Mouse (Mus musculus) embryonic stem cell, embryonic (primary cell): ENCODE data around the gene Palm3.
"Not testable (repeated sequence)": the region's sequence is repeated elsewhere in the genome, so short reads cannot be mapped to it uniquely, and the experiment has no call there.

Experiments used
- CTCF ChIA-PET, 4 experiments: fragments of 300-600 bp in 2 of 4; fragments of 350-600 bp in 2 of 4; sonication (Branson Sonifier 250); formaldehyde crosslinking; loops; one replicate each; lab custom pipeline; 2022; ENCODE audit warnings: inconsistent platforms in 2 of 4; lab: Charles Lee
- POLR2A ChIA-PET, 4 experiments: fragments of 300-600 bp in 2 of 4; fragments of 350-600 bp in 2 of 4; sonication (Branson Sonifier 250); formaldehyde crosslinking; loops; one replicate each; lab custom pipeline; 2022; ENCODE audit warnings: antibody characterized with exemption in 4 of 4, inconsistent platforms in 1 of 4; lab: Charles Lee

Palm3 gene

DNA sequence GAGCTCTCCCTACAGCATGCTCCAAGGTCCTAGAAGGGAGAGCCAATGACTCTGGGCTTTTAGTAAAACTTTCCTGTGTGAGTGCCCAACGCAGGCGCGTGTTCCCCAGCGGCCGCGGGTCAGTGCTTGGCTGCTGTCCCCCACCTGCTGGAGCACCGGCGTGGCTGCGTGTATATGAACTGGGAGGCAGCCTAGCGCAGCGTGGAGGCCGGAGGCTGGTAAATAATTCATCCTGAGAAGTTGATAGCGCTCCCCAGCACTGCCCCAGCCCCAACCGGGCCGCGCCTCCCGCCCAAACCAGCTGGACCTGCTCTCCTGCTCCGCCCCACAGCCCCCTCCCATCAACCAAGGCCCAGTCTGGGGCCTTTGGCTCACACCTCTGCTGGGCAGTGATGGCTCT lies at the start of gene Palm3:
TSS of gene Palm3 (plus strand) at position 376 of the 400 bp plus-strand sequence.
- POLR2A ChIA-PET, result interaction anchor here (0.8 to 1.5 kb wide), 20 partner anchors 9 to 216 kb away, joined by 3 to 8 read pairs (median 3); partner anchors contain the start of genes 2210011C24Rik (in 2 of the 4), 1700067K01Rik (in 1 of the 4), Dcaf15 (in 1 of the 4) and Rln3 (in 1 of the 4)
- CTCF ChIA-PET, result interaction anchor here in 2 of 4 experiments (1.5 to 2.1 kb wide), 2 partner anchors 11 to 18 kb away, joined by 3 to 9 read pairs; no protein-coding TSS in a partner anchor

DNA sequence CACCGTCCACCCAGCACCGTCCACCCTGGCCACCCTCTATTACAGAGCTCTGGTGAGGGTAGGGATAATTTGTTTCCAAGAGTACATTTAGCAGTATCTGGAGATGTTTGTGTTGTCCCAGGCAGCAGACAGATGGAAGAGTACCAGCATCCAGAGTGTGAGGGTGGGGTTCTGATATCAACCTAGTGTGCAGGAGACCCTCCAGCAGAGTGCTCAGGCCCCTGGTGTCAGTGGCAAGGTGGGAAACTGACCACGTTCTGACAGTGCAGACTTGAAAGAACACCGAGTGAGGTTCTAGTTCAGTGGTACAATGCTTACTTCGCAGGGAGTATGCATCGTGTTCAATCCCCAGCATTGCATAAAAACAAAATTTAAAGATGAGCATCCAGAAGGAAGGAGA lies 49.6 kb upstream of the Palm3 start:
- ChIA-PET POLR2A (interaction anchor here in 3 of 4 experiments (0.5 to 9.9 kb wide), 7 partner anchors 9 to 133 kb away, joined by 3 to 63 read pairs (median 7); partner anchors contain the start of genes Asf1b (in 2 of the 3), Gm10644 (in 2 of the 3) and Dcaf15 (in 1 of the 3)), CTCF (interaction anchor here in 1 of 4 experiments (0.5 to 1.5 kb wide), 2 partner anchors 17 to 69 kb away, joined by 3 to 7 read pairs; partner anchors contain the start of genes Asf1b and Gm10644)

DNA sequence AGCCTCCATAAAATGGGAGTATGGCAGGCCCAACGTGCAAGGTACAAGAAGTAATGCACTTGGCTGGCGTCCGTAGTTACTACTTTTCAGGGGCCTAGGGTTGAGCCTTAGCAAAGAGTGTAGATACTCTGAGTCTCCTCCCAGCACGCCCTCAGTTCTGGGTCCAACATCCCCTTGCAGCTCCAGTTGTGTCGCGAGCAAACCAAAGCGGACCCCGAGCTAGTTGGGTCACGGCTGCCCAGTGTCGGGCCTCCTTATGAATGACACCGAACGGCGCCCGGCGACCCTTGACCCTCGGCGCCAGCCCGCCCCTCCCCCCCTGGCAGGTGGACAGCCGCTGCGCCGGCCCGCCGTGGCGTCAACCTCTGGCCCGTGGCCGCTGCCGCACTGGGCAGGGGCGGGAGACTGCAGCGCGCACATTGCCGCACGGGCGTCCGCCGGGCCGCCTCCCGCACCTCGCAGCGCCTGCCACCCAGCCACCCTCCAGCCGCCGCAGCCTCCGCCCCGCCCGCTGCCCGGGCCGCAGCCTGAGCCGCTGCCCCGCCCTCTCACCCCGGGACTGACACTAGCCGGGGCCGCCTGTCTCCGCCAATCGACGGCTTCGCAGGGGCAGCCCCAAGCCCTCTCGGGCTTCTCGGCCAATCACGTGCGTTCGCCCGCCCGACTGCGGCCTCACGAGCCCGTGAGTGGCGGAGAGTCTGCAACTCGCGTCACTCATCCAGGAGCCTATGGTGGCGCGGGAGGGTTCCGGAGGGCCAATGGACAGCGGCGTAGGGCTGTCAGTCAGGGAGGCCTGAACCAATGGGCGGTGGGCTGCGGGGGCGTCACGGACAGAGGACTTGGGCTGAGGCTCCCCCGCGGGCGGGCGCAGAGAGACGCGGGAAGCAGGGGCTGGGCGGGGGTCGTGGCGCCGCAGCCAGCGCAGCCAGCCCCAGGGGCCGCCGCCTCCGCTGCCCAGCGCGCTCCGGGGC lies 48.8 kb upstream of the Palm3 start, which contains the start of gene Prkaca:
TSS of gene Prkaca (plus strand) at position 844 of the 971 bp plus-strand sequence.
- ChIA-PET POLR2A (interaction anchor here in 3 of 4 experiments (0.5 to 9.9 kb wide), 7 partner anchors 10 to 196 kb away, joined by 3 to 63 read pairs (median 8); partner anchors contain the start of genes Asf1b (in 2 of the 3), Gm10644 (in 2 of the 3) and Dcaf15 (in 1 of the 3)), CTCF (interaction anchor here in 1 of 4 experiments (0.5 to 1.5 kb wide), 2 partner anchors 17 to 70 kb away, joined by 3 to 7 read pairs; partner anchors contain the start of genes Asf1b and Gm10644)

DNA sequence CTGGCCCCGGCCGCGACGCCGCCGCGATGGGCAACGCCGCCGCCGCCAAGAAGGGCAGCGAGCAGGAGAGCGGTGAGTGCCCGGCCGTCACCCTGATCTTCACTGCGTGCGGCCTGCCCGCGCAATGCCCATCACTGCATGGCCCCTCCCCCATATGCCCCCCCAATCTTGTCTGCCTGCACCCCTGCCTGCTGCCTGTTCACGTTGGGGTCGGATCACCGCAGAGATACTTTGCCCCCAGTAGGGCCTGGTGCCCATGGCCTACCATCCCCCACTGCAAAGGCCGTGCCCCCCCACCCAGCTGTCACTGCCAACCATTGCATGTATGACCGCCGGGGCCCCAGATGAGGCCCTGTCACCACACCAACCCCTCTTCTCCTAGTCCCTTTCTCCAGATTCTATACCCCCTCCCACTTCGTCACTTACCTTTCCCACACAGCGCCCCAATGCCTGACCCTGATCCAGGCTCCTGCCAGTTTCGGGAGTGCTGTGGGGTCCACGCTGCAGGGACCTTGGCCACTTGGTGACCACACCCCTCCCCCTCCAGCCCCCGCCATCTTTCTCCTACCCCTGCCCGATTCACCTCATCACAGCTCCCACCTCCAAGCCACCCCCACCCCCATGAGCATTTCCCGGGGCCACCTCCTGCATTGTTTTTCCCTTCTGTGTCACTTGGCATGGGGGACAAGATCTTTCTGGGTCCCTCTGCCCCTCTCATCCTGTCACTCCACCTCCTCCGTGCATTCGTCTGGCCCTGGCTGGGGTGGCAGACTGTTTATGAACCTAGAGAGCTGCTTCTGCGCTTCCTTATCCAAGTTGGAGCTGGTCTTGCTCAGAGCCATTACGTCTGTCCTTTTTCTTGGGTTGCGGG lies 47.9 kb upstream of the Palm3 start:
- POLR2A ChIA-PET, result interaction anchor here (0.5 to 4.9 kb wide), 14 partner anchors 10 to 944 kb away, joined by 3 to 34 read pairs (median 5); partner anchors contain the start of genes Asf1b (in 1 of the 4) and Gm10644 (in 1 of the 4)
- CTCF ChIA-PET, result interaction anchor here in 3 of 4 experiments (0.7 to 0.9 kb wide), 3 partner anchors 18 to 188 kb away, joined by 3 to 8 read pairs (median 4); partner anchors contain the start of genes Asf1b (in 1 of the 3) and Gm10644 (in 1 of the 3)

DNA sequence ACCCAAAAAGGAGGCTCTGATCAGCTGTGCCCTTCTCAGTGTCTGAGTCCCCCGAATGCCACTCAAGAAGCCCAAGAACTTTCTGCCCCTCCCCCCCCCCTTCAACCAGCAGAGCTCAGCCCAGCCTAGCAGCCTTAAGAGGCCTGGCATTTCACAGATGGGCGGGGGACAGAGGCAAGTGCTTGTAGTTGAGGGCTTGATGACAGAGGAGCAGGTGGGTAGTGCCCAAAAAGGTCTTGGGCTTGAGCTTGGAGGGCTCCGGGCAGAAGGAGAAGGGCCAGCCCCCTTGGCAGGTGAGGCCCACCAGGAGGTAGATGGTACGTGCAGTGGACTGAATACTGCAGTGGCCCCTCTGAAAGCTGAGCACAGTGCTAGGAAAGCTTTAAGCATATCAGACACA lies 46.8 kb upstream of the Palm3 start:
- POLR2A ChIA-PET, result interaction anchor here (0.5 to 4.9 kb wide), 15 partner anchors 11 to 782 kb away, joined by 3 to 34 read pairs (median 4); partner anchors contain the start of genes Asf1b (in 2 of the 4) and Gm10644 (in 2 of the 4)
- CTCF ChIA-PET, result interaction anchor here in 3 of 4 experiments (0.6 to 4.4 kb wide), 5 partner anchors 19 to 268 kb away, joined by 4 to 21 read pairs (median 5); partner anchors contain the start of genes Asf1b (in 2 of the 3) and Gm10644 (in 2 of the 3)

DNA sequence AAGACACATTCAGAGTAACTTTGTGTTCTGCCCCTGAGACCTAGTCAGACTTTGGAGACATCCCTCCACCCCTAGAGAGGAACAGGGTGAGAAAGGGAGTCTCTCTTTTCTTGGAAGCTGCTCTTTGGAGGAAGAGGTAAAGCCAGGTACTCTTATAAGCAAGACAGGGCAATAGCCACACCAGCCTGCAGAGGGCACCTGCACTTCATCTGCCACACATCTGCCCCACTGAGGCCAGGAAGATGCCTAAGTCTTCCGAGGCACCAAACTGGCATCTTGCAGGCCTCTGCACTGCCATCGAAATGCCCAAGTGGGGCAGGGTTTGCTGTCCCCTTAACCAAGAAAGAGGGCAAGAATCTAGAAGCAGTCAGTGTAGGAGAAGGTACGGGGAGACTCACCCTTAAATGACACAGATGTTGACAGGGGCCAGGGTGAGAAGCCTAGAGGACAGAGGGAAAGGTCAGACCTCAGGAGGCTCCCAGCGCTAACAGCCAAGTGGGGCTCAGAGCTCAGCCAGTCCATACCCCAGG lies 45.1 kb upstream of the Palm3 start:
- ChIA-PET POLR2A (interaction anchor here (0.6 to 2.9 kb wide), 8 partner anchors 11 to 1061 kb away, joined by 3 to 11 read pairs (median 3); partner anchors contain the start of genes Asf1b (in 3 of the 4), Gm10644 (in 3 of the 4), 1700067K01Rik (in 1 of the 4) and Tnpo2 (in 1 of the 4)), CTCF (interaction anchor here in 2 of 4 experiments (0.6 to 4.4 kb wide), 4 partner anchors 21 to 179 kb away, joined by 3 to 21 read pairs (median 6); partner anchors contain the start of genes 1700067K01Rik (in 1 of the 2), Asf1b (in 1 of the 2) and Gm10644 (in 1 of the 2))

DNA sequence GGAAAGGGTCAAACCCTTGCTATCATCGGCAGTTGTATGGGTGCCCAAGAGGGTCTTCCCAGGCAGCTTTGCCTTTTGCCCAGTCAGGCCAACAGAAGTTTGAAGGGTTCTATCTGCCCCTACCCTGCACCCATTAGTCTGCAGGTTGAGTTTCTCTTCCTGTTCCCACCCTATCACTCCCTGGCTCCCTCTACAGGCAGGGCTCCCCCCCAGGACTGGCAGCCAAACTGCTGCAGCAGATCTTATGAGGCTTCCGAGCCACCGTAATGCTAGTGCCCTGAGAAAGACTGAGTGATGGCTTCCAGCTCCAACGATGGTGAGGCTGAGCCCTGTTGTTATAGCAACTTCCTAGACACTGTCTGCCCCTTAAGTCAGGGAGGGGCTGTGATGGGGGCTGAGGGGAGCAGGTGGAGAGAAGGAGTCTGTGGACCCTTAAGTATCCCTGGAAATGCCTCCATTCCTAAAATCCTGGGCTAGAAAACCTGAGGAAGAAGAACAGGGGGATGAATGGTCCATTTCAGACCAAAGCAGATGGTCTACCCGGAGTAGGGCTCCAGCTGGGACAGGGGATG lies 44.4 kb upstream of the Palm3 start:
- POLR2A ChIA-PET, result interaction anchor here in 3 of 4 experiments (1.0 to 2.9 kb wide), 6 partner anchors 10 to 22 kb away, joined by 3 to 11 read pairs (median 4); partner anchors contain the start of genes Asf1b (in 3 of the 3) and Gm10644 (in 3 of the 3)
- CTCF ChIA-PET, result interaction anchor here in 3 of 4 experiments (0.6 to 4.4 kb wide), 6 partner anchors 11 to 194 kb away, joined by 3 to 21 read pairs (median 4); partner anchors contain the start of genes 1700067K01Rik (in 1 of the 3), Asf1b (in 1 of the 3) and Gm10644 (in 1 of the 3)

DNA sequence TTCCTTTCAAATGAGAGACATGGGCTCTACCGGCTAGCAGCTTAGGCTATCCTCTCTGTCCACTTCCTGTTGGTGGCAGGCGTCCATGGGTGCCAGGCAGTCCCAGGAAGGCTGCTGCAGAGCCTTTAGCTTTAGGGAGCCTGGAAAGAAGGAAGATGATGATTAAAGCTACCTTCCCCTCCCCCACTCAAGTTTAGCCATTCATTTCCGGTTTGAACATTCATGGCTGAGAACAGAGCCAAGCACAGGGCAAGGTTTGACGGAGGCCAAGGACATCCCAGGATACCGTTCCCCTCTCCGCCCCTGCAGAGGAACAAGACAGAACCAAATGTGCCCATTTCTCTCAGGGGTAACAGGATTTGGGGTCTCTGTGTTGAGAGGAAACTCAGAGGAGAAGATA lies 43.6 kb upstream of the Palm3 start:
- ChIA-PET POLR2A (interaction anchor here in 3 of 4 experiments (0.5 to 2.9 kb wide), 7 partner anchors 10 to 237 kb away, joined by 3 to 11 read pairs (median 3); partner anchors contain the start of genes Asf1b (in 3 of the 3), Gm10644 (in 3 of the 3), 1700067K01Rik (in 1 of the 3) and Adgre5 (in 1 of the 3)), CTCF (interaction anchor here in 3 of 4 experiments (0.6 to 4.4 kb wide), 5 partner anchors 11 to 195 kb away, joined by 3 to 21 read pairs (median 4); partner anchors contain the start of genes 1700067K01Rik (in 1 of the 3), Asf1b (in 1 of the 3) and Gm10644 (in 1 of the 3))

DNA sequence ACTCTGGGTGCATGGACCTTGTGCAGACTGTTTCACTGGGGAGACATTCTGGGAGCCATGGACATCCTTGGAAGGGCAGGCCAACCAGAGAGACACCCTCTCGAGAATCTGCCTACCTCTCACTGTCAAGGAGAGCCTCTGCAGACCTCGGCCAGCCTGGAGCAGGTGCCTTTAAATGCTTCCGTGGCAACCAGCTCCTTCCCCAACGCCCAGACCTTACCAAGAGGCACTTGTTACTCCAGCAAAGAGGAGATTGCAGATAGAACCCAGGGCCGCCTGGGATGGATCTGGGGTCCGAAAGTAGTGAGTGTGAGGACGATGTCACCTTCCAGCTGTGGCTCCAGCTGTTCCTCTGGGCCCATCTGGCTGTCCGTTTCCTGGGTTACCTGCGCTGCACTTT lies 43.1 kb upstream of the Palm3 start:
- ChIA-PET POLR2A (interaction anchor here in 3 of 4 experiments (0.5 to 2.9 kb wide), 7 partner anchors 9 to 237 kb away, joined by 3 to 11 read pairs (median 3); partner anchors contain the start of genes Asf1b (in 3 of the 3), Gm10644 (in 3 of the 3), 1700067K01Rik (in 1 of the 3) and Adgre5 (in 1 of the 3)), CTCF (interaction anchor here in 2 of 4 experiments (1.1 to 4.4 kb wide), 3 partner anchors 10 to 46 kb away, joined by 4 to 21 read pairs (median 4); partner anchors contain the start of genes Asf1b (in 1 of the 2) and Gm10644 (in 1 of the 2))

DNA sequence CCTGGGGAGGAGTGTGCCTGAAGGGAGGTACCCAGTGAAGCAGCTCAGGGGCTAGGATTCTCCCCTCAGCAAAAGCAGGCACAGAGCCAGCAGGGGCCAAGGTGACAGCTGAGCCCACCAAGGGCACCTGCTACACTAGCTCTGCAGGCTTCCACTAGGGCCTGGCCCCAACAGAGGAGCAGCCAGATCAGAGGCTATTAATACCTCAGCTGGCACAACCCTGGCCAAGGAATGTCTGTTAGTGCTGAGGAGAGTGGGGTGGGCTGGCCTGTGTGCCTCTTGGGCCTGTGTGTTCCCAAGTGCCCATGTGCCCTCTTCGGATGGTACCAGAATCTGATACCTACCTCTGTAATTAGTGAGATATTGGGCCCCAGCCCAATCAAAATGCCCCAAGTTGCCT lies 41.0 kb upstream of the Palm3 start:
- POLR2A ChIA-PET, result interaction anchor here in 2 of 4 experiments (1.1 to 1.6 kb wide), 2 partner anchors 20 to 25 kb away, joined by 3 to 4 read pairs; partner anchors contain the start of genes Asf1b (in 1 of the 2) and Gm10644 (in 1 of the 2)
- CTCF ChIA-PET, result interaction anchor here in 2 of 4 experiments (1.0 to 2.0 kb wide), 3 partner anchors 25 to 44 kb away, joined by 3 to 6 read pairs (median 3); partner anchors contain the start of genes Asf1b (in 2 of the 2) and Gm10644 (in 2 of the 2)

DNA sequence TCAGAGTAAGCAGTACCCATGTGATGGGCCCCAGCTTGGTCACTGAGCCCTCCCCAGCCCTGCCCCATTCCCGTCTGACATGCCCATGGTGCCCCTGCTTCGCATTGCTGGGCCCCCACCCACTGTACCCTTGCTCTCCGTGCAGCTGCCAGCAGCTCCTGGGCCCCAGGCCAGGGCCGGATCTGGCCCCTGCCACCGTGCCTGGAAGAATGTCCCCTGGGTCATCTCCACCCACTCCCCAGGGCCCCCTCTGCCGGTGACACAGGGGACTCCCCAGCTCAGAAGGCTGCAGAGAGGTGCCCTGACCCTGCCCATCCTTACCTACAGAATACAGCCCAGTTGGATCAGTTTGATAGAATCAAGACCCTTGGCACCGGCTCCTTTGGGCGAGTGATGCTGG lies 40.4 kb upstream of the Palm3 start:
- ChIA-PET CTCF (interaction anchor here in 3 of 4 experiments (0.5 to 2.0 kb wide), 4 partner anchors 9 to 44 kb away, joined by 3 to 6 read pairs (median 4); partner anchors contain the start of genes Asf1b (in 2 of the 3) and Gm10644 (in 2 of the 3)), POLR2A (interaction anchor here in 2 of 4 experiments (1.1 to 1.6 kb wide), 2 partner anchors 19 to 26 kb away, joined by 3 to 4 read pairs; partner anchors contain the start of genes Asf1b (in 1 of the 2) and Gm10644 (in 1 of the 2))

DNA sequence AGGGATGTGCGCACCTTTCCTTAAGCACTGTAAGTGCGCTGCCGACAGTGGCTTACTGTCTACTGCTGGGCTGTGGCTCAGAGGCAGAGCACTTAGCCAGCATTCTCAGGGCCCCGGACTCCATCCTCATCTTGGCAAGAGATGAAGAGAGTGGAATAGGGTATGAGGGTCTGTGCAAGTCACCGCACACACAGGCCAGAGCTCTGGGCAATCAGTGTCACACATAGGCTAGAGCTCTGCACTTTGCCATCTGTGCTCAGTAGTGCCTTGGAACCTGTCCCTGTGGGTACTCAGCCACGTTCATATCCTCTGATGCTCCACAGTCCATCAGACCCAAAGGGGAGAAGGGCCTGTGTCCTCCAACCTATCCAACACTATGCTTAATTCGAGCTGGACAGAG lies 39.7 kb upstream of the Palm3 start:
- ChIA-PET POLR2A (no interaction called here), CTCF (interaction anchor here in 2 of 4 experiments (0.5 to 1.0 kb wide), 2 partner anchors 8 to 26 kb away, joined by 3 to 6 read pairs; partner anchors contain the start of genes Asf1b (in 1 of the 2) and Gm10644 (in 1 of the 2))

DNA sequence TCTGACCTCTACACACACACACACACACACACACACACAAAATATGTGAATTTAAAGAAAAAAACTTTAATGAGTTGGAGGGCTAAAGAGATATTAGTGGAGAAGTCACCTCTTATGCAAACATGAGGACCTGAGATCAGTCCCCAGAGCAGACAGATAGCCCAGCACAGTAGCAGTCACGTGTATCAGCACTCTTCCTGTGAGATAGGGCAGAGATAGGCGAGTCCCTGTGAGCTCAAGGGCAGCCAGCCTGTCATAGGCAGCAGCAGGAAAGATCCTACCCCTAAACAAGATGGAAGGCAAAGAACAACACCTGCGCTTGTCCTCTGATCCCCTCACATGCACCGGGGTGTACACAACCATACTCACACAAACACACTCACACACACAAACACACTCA lies 38.8 kb upstream of the Palm3 start:
- ChIA-PET POLR2A (no interaction called here), CTCF (no interaction called here)

DNA sequence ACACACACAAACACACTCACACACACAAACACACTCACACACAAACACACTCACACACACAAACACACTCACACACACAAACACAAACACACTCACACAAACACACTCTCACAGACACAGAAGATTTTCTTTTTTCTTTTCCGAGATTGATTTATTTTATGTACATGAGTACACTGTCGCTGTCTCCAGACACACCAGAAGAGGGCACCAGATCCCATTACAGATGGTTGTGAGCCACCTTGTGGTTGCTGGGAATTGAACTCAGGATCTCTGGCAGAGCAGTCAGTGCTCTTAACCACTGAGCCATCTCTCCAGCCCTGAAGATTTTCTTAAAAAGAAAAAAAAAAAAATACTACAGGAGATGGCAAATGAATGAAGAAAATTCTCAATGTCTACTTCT lies 38.0 kb upstream of the Palm3 start:
- CTCF ChIA-PET, POLR2A ChIA-PET: not testable (repeated sequence)
